ENCODE assay signal across 20 mouse cellular contexts in genomic region chr2:52732611-52733010, GRCm38 (mm10). TPM values are rescaled to one million over a fixed set of nuclear protein-coding genes. Genes with fewer than 3 reads are reported as not detected.
DNase-seq lines count a peak whose midpoint lies in the region; ATAC-seq and TF ChIP-seq lines count a peak whose summit lies in the region.
"Had no signal": no experiment of that assay in that cellular context is flagged by ENCODE, and none has a peak within 500 bp of the region (broad histone marks: within the 10 kb centered on the region; RNA-seq: fewer than 3 reads in every experiment).

No protein-coding gene starts in this region.

- DNase-seq in adrenal gland, postnatal 10 days, result peak; percentile 29
- no peak for DNase-seq in adrenal gland, postnatal 25 days
- DNase-seq in lung, embryonic 14.5 days, result peak; percentile 10
- DNase-seq in lung, postnatal 25 days (ENCODE audit: low spot score), result no peak
- peak; percentile 7 for DNase-seq in CD4-positive helper T cell, adult 2 months (ENCODE audit: low read depth, low spot score)
- peak; percentile 53 for DNase-seq in induced T-regulatory cell, adult 2 months (ENCODE audit: low read depth)
- DNase-seq in heart, adult 18-20 months, result no peak
- DNase-seq: cerebellum, adult 11 months; cerebellum, adult 9-10 months; cerebellum, postnatal 25 days; gastrocnemius, adult 2 months; gastrocnemius, postnatal 25 days; heart, postnatal 36 days; kidney, adult 11 months had no signal

- H3K27ac ChIP-seq in lung, embryonic 14.5 days (ENCODE audit: low read depth), result no peak overlapping the region
- H3K27ac ChIP-seq: embryonic facial prominence, embryonic 13.5 days; forebrain, embryonic 13.5 days; gastrocnemius, adult 2 months; heart, embryonic 13.5 days; hindbrain, embryonic 15.5 days had no signal

- TF ChIP-seq CTCF in lung, embryonic 14.5 days (IDR thresholded peaks at IDR 0.05; ENCODE audit: low read depth), result no peak

- no peak overlapping the region for H3K4me3 ChIP-seq in lung, embryonic 14.5 days (ENCODE audit: low read depth, low read length)
- H3K4me3 ChIP-seq: embryonic facial prominence, embryonic 13.5 days; forebrain, embryonic 13.5 days; gastrocnemius, adult 2 months; heart, embryonic 13.5 days; hindbrain, embryonic 15.5 days had no signal

- no peaks in the 10 kb centered on the region for H3K4me1 ChIP-seq in lung, embryonic 14.5 days (ENCODE audit: insufficient read depth)
- H3K4me1 ChIP-seq: hindbrain, embryonic 15.5 days had no signal

- no peaks in the 10 kb centered on the region for H3K9me3 ChIP-seq in lung, embryonic 14.5 days (ENCODE audit: low read depth, low read length)
- H3K9me3 ChIP-seq: embryonic facial prominence, embryonic 13.5 days; forebrain, embryonic 13.5 days; heart, embryonic 13.5 days; hindbrain, embryonic 15.5 days had no signal

- ATAC-seq in lung, embryonic 14.5 days (ENCODE audit: insufficient read depth), result no peak
- no peak for ATAC-seq in activated CD4-positive, CD25-positive, alpha-beta regulatory T cell, adult 4 months
- ATAC-seq: forebrain, embryonic 13.5 days had no signal

- no peaks in the 10 kb centered on the region for H3K27me3 ChIP-seq in lung, embryonic 14.5 days (ENCODE audit: insufficient read depth, low read length)
- H3K27me3 ChIP-seq: embryonic facial prominence, embryonic 13.5 days; forebrain, embryonic 13.5 days; heart, embryonic 13.5 days; hindbrain, embryonic 15.5 days had no signal

- no peaks in the 10 kb centered on the region for H3K36me3 ChIP-seq in lung, embryonic 14.5 days (ENCODE audit: insufficient read depth)

- no peak overlapping the region for H3K9ac ChIP-seq in lung, embryonic 14.5 days
- H3K9ac ChIP-seq: embryonic facial prominence, embryonic 13.5 days; forebrain, embryonic 13.5 days; heart, embryonic 13.5 days; hindbrain, embryonic 15.5 days had no signal

- H3K4me2 ChIP-seq in lung, embryonic 14.5 days, result no peak overlapping the region
- H3K4me2 ChIP-seq: embryonic facial prominence, embryonic 13.5 days; forebrain, embryonic 13.5 days; heart, embryonic 13.5 days; hindbrain, embryonic 15.5 days had no signal

- 89% methylated on average over 7 of the region's 7 CpGs for WGBS in lung, embryonic 14.5 days

RNA-seq across cellular contexts. Expression of gene Stam2, which starts 9.5 kb away (rescaled TPM):
- 10 to 100 TPM; 31.6 to 32.5 TPM for total RNA-seq in adrenal gland, postnatal 10 days (2021)
- 32.2 and 47.7 TPM in 2 replicates for total RNA-seq in adrenal gland, postnatal 25 days (2021)
- 37.1 and 38.2 TPM in 2 replicates for polyA plus RNA-seq in lung, embryonic 14.5 days (2014; fragmentation: Nextera tagmentation; extraction: Ambion mirVana)
- total RNA-seq in heart, adult 18-20 months (2021), result 10 to 100 TPM; 16.8 to 18.1 TPM
- 10 to 100 TPM; 41.5 to 43.7 TPM for polyA plus RNA-seq in activated CD4-positive, CD25-positive, alpha-beta regulatory T cell, adult 4 months (2017; shearing (Covaris generic))

RNA-seq across cellular contexts. Expression of gene Cacnb4, which starts 56.0 kb away (rescaled TPM):
- total RNA-seq in adrenal gland, postnatal 10 days (2021), result 1 to 10 TPM in 1 of 2 experiments, under 1 TPM in 1; 0.36 to 1.4 TPM
- total RNA-seq in adrenal gland, postnatal 25 days (2021), result 0.24 and 0.27 TPM in 2 replicates
- polyA plus RNA-seq in lung, embryonic 14.5 days (2014; fragmentation: Nextera tagmentation; extraction: Ambion mirVana), result 0.39 and 0.96 TPM in 2 replicates
- total RNA-seq in heart, adult 18-20 months (2021), result under 1 TPM; 0.27 to 0.28 TPM
- under 1 TPM; 0.20 to 0.30 TPM for polyA plus RNA-seq in activated CD4-positive, CD25-positive, alpha-beta regulatory T cell, adult 4 months (2017; shearing (Covaris generic))
- total RNA-seq: granulocyte monocyte progenitor cell, adult 5-6 weeks had no signal

Comparison
In these comparisons a context has a peak if more than half of its experiments do, and no peak if none do; other contexts are left out.
1. DNase-seq: peak in adrenal gland, postnatal 10 days (single experiment), lung, embryonic 14.5 days (single experiment), CD4-positive helper T cell, adult 2 months (single experiment) and induced T-regulatory cell, adult 2 months (single experiment); none in adrenal gland, postnatal 25 days (single experiment), lung, postnatal 25 days (single experiment) and heart, adult 18-20 months (0 of 2).